In genomic region chr11:88713479-88713878, GRCm38 (mm10) we compare ENCODE assay signal across 14 mouse cellular contexts. TPM values are rescaled to one million over a fixed set of nuclear protein-coding genes. Genes with fewer than 3 reads are reported as not detected.
DNase-seq lines count a peak whose midpoint lies in the region; ATAC-seq and TF ChIP-seq lines count a peak whose summit lies in the region.
"Had no signal": no experiment of that assay in that cellular context is flagged by ENCODE, and none has a peak within 500 bp of the region (broad histone marks: within the 10 kb centered on the region; RNA-seq: fewer than 3 reads in every experiment).

No protein-coding gene starts in this region.

- H3K27me3 ChIP-seq in forebrain, embryonic 10.5 days (ENCODE audit: poor library complexity, severe bottlenecking): no peaks in the 10 kb centered on the region
- no peaks in the 10 kb centered on the region for H3K27me3 ChIP-seq in forebrain, embryonic 11.5 days (ENCODE audit: control insufficient read depth, insufficient read depth, low read length)
- no peaks in the 10 kb centered on the region for H3K27me3 ChIP-seq in embryonic facial prominence, embryonic 14.5 days (replicated peaks; ENCODE audit: control insufficient read depth, insufficient read depth, low read length)
- H3K27me3 ChIP-seq in hindbrain, embryonic 15.5 days: no peaks in the 10 kb centered on the region
- H3K27me3 ChIP-seq in midbrain, postnatal 0 days (ENCODE audit: insufficient read depth, low read length): no peaks in the 10 kb centered on the region
- no peaks in the 10 kb centered on the region for H3K27me3 ChIP-seq in intestine, embryonic 15.5 days (replicated peaks)
- H3K27me3 ChIP-seq: limb, embryonic 15.5 days; lung, embryonic 15.5 days had no signal

- no peak overlapping the region for H3K9ac ChIP-seq in forebrain, embryonic 11.5 days (ENCODE audit: low read length)
- H3K9ac ChIP-seq in embryonic facial prominence, embryonic 14.5 days (ENCODE audit: low read depth, low read length): 0 out of 2 replicates have a peak overlapping the region, but pooled peaks have one; percentile 34
- no peak overlapping the region for H3K9ac ChIP-seq in hindbrain, embryonic 15.5 days
- no peak overlapping the region for H3K9ac ChIP-seq in midbrain, postnatal 0 days (replicated peaks; ENCODE audit: low read length, poor library complexity, severe bottlenecking)
- no peak overlapping the region for H3K9ac ChIP-seq in intestine, embryonic 15.5 days
- H3K9ac ChIP-seq: limb, embryonic 15.5 days; lung, embryonic 15.5 days had no signal

- no peak overlapping the region for H3K4me2 ChIP-seq in forebrain, embryonic 11.5 days (ENCODE audit: low read depth, low read length, severe bottlenecking)
- peak overlapping the region; percentile 86; the same call in 1 of the 2 replicates for H3K4me2 ChIP-seq in embryonic facial prominence, embryonic 14.5 days (ENCODE audit: low read depth, low read length)
- H3K4me2 ChIP-seq in hindbrain, embryonic 15.5 days: peak overlapping the region; percentile 77
- H3K4me2 ChIP-seq in midbrain, postnatal 0 days (ENCODE audit: low read depth, low read length, poor library complexity, severe bottlenecking): peak overlapping the region; percentile 78
- H3K4me2 ChIP-seq in intestine, embryonic 15.5 days (replicated peaks): no peak overlapping the region
- H3K4me2 ChIP-seq: lung, embryonic 15.5 days had no signal

- TF ChIP-seq CTCF in midbrain, postnatal 0 days (IDR thresholded peaks at IDR 0.05): no peak

- no peak for ATAC-seq in forebrain, embryonic 11.5 days (replicated peaks; ENCODE audit: low FRiP score)
- ATAC-seq in embryonic facial prominence, embryonic 14.5 days (ENCODE audit: low read depth): no peak
- ATAC-seq in hindbrain, embryonic 15.5 days (ENCODE audit: low FRiP score, low read depth): no peak
- no peak for ATAC-seq in midbrain, postnatal 0 days (ENCODE audit: low FRiP score)
- ATAC-seq in intestine, embryonic 15.5 days: no peak

- peaks cover 71% of the 10 kb centered on the region for H3K36me3 ChIP-seq in forebrain, embryonic 10.5 days (replicated peaks)
- peaks cover 6% of the 10 kb centered on the region for H3K36me3 ChIP-seq in forebrain, embryonic 11.5 days (ENCODE audit: control insufficient read depth, insufficient read depth, low read length)
- peaks cover 41% of the 10 kb centered on the region for H3K36me3 ChIP-seq in embryonic facial prominence, embryonic 14.5 days (ENCODE audit: control insufficient read depth, insufficient read depth, low read length)
- H3K36me3 ChIP-seq in hindbrain, embryonic 15.5 days: peaks cover 13% of the 10 kb centered on the region
- H3K36me3 ChIP-seq in midbrain, postnatal 0 days (ENCODE audit: insufficient read depth, low read length): peaks cover 15% of the 10 kb centered on the region
- H3K36me3 ChIP-seq in intestine, embryonic 15.5 days: 0 out of 2 replicates have a peak, but pooled peaks cover 3% of the 10 kb centered on the region

- no peak overlapping the region for H3K27ac ChIP-seq in forebrain, embryonic 10.5 days
- H3K27ac ChIP-seq in forebrain, embryonic 11.5 days (ENCODE audit: low read depth, low read length): no peak overlapping the region
- no peak overlapping the region; the same call in 1 of the 2 replicates for H3K27ac ChIP-seq in embryonic facial prominence, embryonic 14.5 days (replicated peaks; ENCODE audit: low read depth, low read length)
- 0 out of 2 replicates have a peak overlapping the region, but pooled peaks have one; percentile 25 for H3K27ac ChIP-seq in hindbrain, embryonic 15.5 days (replicated peaks)
- no peak overlapping the region for H3K27ac ChIP-seq in midbrain, postnatal 0 days (ENCODE audit: low read depth, low read length)
- H3K27ac ChIP-seq in intestine, embryonic 15.5 days: no peak overlapping the region
- H3K27ac ChIP-seq: heart, embryonic 10.5 days; limb, embryonic 15.5 days; lung, embryonic 15.5 days had no signal

- DNase-seq in forebrain, embryonic 10.5 days (ENCODE audit: extremely low spot score, low spot score): no peak
- DNase-seq in forebrain, embryonic 11.5 days (ENCODE audit: low spot score): no peak
- DNase-seq in embryonic facial prominence, embryonic 14.5 days (ENCODE audit: low spot score): no peak
- no peak for DNase-seq in midbrain, postnatal 0 days (ENCODE audit: low spot score)
- DNase-seq in urinary bladder, postnatal 36 days (ENCODE audit: low spot score in 2 of 2): no peak
- DNase-seq in layer of hippocampus, postnatal 36 days: no peak
- DNase-seq: cerebellum, adult 8-10 months; layer of hippocampus, adult 9-11 months; thymus, adult 2 months had no signal

- H3K9me3 ChIP-seq in forebrain, embryonic 10.5 days: no peaks in the 10 kb centered on the region
- no peaks in the 10 kb centered on the region for H3K9me3 ChIP-seq in forebrain, embryonic 11.5 days (ENCODE audit: control insufficient read depth, low read length)
- H3K9me3 ChIP-seq in embryonic facial prominence, embryonic 14.5 days (ENCODE audit: control insufficient read depth, low read length): no peaks in the 10 kb centered on the region
- no peaks in the 10 kb centered on the region for H3K9me3 ChIP-seq in hindbrain, embryonic 15.5 days
- H3K9me3 ChIP-seq in midbrain, postnatal 0 days (ENCODE audit: low read length): no peaks in the 10 kb centered on the region
- H3K9me3 ChIP-seq in intestine, embryonic 15.5 days: no peaks in the 10 kb centered on the region
- H3K9me3 ChIP-seq: heart, embryonic 10.5 days; limb, embryonic 15.5 days; lung, embryonic 15.5 days had no signal

- peak overlapping the region; percentile 97; the same call in 1 of the 2 replicates for H3K4me3 ChIP-seq in forebrain, embryonic 10.5 days
- H3K4me3 ChIP-seq in forebrain, embryonic 11.5 days (ENCODE audit: low read depth, low read length): no peak overlapping the region
- H3K4me3 ChIP-seq in embryonic facial prominence, embryonic 14.5 days (ENCODE audit: low read depth, low read length): 0 out of 2 replicates have a peak overlapping the region, but pooled peaks have one; percentile 13
- peak overlapping the region; percentile 98 for H3K4me3 ChIP-seq in hindbrain, embryonic 15.5 days
- peak overlapping the region; percentile 20 for H3K4me3 ChIP-seq in midbrain, postnatal 0 days (ENCODE audit: low read depth, low read length)
- H3K4me3 ChIP-seq in intestine, embryonic 15.5 days (replicated peaks): no peak overlapping the region
- H3K4me3 ChIP-seq: heart, embryonic 10.5 days; limb, embryonic 15.5 days; lung, embryonic 15.5 days had no signal

- 81% methylated on average over 9 of the region's 9 CpGs for WGBS in forebrain, embryonic 10.5 days
- WGBS in forebrain, embryonic 11.5 days: 59% methylated on average over 9 of the region's 9 CpGs
- WGBS in embryonic facial prominence, embryonic 14.5 days: 42% methylated on average over 9 of the region's 9 CpGs
- WGBS in hindbrain, embryonic 15.5 days: 29% methylated on average over 9 of the region's 9 CpGs
- WGBS in midbrain, postnatal 0 days: 35% methylated on average over 9 of the region's 9 CpGs
- 60% methylated on average over 9 of the region's 9 CpGs for WGBS in intestine, embryonic 15.5 days

- peaks cover 58% of the 10 kb centered on the region for H3K4me1 ChIP-seq in forebrain, embryonic 10.5 days
- H3K4me1 ChIP-seq in forebrain, embryonic 11.5 days (replicated peaks; ENCODE audit: control insufficient read depth, insufficient read depth, low read length): peaks cover 13% of the 10 kb centered on the region; the same call in 1 of the 2 replicates
- H3K4me1 ChIP-seq in embryonic facial prominence, embryonic 14.5 days (ENCODE audit: control insufficient read depth, insufficient read depth, low read length): peaks cover 18% of the 10 kb centered on the region
- H3K4me1 ChIP-seq in hindbrain, embryonic 15.5 days (replicated peaks): peaks cover 54% of the 10 kb centered on the region
- no peaks in the 10 kb centered on the region; the same call in 1 of the 2 replicates for H3K4me1 ChIP-seq in midbrain, postnatal 0 days (ENCODE audit: insufficient read depth, low read length)
- H3K4me1 ChIP-seq in intestine, embryonic 15.5 days (replicated peaks): peaks cover 17% of the 10 kb centered on the region

RNA-seq across cellular contexts. Expression of gene Msi2, which starts 4.8 kb away (rescaled TPM):
- polyA plus RNA-seq in forebrain, embryonic 10.5 days (2016; fragmentation: Nextera tagmentation; extraction: Ambion mirVana): 19.2 and 20.4 TPM in 2 replicates
- 23.9 and 26.2 TPM in 2 replicates for polyA plus RNA-seq in forebrain, embryonic 11.5 days (2014; fragmentation: Nextera tagmentation; extraction: Ambion mirVana)
- 15.2 and 15.9 TPM in 2 replicates for polyA plus RNA-seq in embryonic facial prominence, embryonic 14.5 days (2014; fragmentation: Nextera tagmentation; extraction: Ambion mirVana)
- polyA plus RNA-seq in hindbrain, embryonic 15.5 days (2015; fragmentation: Nextera tagmentation; extraction: Ambion mirVana): 35.9 and 36.9 TPM in 2 replicates
- 133 and 142 TPM in 2 replicates for total RNA-seq in midbrain, postnatal 0 days (2014; rRNA removed)
- polyA plus RNA-seq in midbrain, postnatal 0 days (2015; fragmentation: Nextera tagmentation; extraction: Ambion mirVana): 21.6 and 26.9 TPM in 2 replicates
- 10.9 and 11.1 TPM in 2 replicates for polyA plus RNA-seq in intestine, embryonic 15.5 days (2015; fragmentation: Nextera tagmentation; extraction: Ambion mirVana)
- 100 to 1,000 TPM; 105 to 113 TPM for total RNA-seq in layer of hippocampus, postnatal 36 days (2021)

Comparison
In these comparisons a context has a peak if more than half of its experiments do, and no peak if none do; other contexts are left out.
1. H3K4me3 ChIP-seq: peak in forebrain, embryonic 10.5 days (single experiment), embryonic facial prominence, embryonic 14.5 days (single experiment), hindbrain, embryonic 15.5 days (single experiment) and midbrain, postnatal 0 days (single experiment); none in forebrain, embryonic 11.5 days (single experiment) and intestine, embryonic 15.5 days (single experiment).
2. H3K4me2 ChIP-seq: peak in embryonic facial prominence, embryonic 14.5 days (single experiment), hindbrain, embryonic 15.5 days (single experiment) and midbrain, postnatal 0 days (single experiment); none in forebrain, embryonic 11.5 days (single experiment) and intestine, embryonic 15.5 days (single experiment).